Mouse (Mus musculus): ENCODE data around the gene Cog8. TPM values are rescaled to one million over a fixed set of nuclear protein-coding genes. Genes with fewer than 3 reads are reported as not detected.
"Not testable (repeated sequence)": the region's sequence is repeated elsewhere in the genome, so short reads cannot be mapped to it uniquely, and the experiment has no call there.

The Cog8 gene
- total RNA-seq, 2 experiments from 2014 or later, result 24.9 to 27.8 TPM

DNA sequence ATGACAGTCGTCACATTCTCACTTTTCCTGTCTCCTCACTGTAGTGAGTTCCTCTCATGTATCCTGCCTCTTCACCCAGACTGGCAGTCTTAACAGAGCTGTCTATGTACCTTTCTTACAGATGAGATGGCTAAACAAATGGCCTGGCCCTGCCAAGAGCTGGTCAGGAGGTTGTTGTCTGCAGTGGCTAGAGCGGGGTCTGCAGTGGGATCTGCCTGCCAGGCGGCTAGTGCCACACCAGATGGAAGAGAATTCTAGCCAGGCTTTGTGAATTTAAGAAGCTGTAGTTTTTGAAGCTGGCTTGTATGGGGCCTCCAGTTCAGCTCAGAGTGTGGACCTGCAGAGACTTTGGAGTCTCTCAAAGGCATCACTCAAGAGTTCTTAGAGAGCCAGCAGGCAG lies 20.8 kb downstream of the Cog8 start:
- intact Hi-C loops (cut with DNase I), result no loop called here
- TF ChIP-seq CTCF (IDR thresholded peaks at IDR 0.05), result no peak
- Histone ChIP-seq H3K27ac (no peak overlapping the region), H3K4me3 (no peak overlapping the region)
- DNase-seq (ENCODE audit: extremely low spot score in 1 of 2, low spot score in 2 of 2), result no peak

DNA sequence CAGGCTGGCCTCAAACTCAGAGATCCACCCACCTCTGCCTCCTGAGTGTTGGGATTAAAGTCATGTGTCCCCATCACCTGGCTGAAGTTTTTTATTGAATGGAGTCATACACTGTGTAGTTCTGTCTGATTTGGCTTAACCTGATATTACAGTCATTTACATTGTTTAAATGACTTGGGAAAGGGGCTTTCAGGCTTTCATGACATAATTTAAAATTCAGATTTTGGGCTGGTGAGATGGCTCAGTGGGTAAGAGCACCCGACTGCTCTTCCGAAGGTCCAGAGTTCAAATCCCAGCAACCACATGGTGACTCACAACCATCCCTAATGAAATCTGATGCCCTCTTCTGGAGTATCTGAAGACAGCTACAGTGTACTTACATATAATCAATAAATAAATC lies 22.9 kb downstream of the Cog8 start:
- H3K4me3 ChIP-seq; intact Hi-C loops (cut with DNase I); H3K27ac ChIP-seq; DNase-seq (ENCODE audit: extremely low spot score in 1 of 2, low spot score in 2 of 2): not testable (repeated sequence)

DNA sequence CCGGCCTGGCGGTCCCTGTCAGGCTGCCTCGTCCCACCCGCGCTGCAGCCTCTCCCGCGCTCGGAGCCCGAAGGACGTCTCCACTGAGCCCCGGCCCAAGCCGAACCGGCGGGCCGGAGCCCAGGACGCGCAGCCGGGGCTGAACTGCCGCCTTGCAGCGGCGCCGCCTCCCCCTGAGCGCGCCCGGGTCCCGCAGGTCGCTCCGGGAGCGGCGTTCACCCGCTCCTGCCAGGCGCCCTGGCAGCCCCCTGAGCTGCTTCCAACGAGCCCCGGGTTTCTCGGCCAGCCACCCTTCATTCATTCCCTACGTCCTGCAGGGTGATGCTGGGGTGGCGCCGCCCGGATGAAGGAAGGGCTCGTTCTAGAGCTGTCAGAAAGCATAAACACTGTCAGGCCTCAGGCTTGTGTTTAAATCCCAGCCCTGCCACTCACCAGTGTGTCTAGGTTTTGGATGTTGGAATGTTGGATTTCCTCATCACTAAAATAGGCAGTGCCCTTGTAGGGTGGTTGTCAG lies 24.9 kb downstream of the Cog8 start:
- peak overlapping the region; percentile 94 for H3K4me3 ChIP-seq
- TF ChIP-seq CTCF (IDR thresholded peaks at IDR 0.05), result no peak
- H3K27ac ChIP-seq, result peak overlapping the region; percentile 79
- DNase-seq (ENCODE audit: extremely low spot score in 1 of 2, low spot score in 2 of 2), result no peak
- intact Hi-C loops (cut with DNase I), result no loop called here

DNA sequence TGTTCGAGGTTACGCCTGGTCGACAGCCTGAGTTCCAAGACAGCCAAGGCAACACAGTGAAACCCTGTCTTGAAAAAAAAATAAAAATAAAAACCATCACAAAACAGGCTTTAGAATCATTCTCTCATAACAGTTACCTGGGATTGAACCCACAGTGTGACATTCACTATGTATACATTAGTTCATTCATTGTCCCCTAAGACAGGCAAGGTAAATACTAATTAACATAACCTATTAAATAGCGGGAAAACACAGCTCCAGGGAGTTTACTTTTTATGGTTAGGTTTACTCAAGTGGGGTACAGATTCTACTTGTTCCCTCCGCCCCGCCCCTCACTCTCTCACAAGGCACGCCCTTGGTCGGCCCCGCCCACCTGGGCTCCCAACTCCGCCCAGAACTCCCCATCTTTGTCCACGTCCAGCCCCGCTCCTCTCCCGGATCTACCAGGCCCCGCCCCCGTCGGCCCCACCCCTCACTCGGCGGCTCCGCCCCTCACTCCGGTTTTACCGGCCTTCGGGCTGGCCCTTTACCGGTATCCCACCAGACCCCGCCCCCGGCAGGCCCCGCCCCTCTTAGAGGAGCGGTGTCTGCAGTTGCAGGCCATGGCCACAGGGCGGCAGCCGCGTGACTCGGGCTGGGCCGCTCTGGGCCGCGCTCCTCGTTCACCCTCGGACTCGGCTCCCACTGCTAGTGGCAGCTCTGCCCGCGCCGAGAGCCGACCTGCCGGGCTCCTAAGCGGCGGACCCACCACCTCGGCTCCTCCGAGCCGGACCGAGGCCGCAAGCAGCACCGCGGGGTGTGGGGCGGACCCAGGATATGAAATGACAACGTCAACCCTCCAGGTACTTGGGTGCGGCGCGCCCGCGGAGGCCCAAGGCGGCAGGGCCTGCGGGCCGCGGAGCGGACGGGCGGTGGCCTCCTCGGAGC lies 25.6 kb downstream of the Cog8 start, which contains the start of gene Vps4a:
Gene Vps4a (plus strand): TSS at position 573 of the 927 bp plus-strand sequence.
- peak; percentile 97 for TF ChIP-seq CTCF (IDR thresholded peaks at IDR 0.05)
- H3K27ac ChIP-seq, result peak within 1 kb of the TSS; percentile 79
- peak within 1 kb of the TSS; percentile 94 for H3K4me3 ChIP-seq
- peak; percentile 95 to 98 for DNase-seq (ENCODE audit: extremely low spot score in 1 of 2, low spot score in 2 of 2)
- intact Hi-C loops (cut with DNase I), result no loop called here

DNA sequence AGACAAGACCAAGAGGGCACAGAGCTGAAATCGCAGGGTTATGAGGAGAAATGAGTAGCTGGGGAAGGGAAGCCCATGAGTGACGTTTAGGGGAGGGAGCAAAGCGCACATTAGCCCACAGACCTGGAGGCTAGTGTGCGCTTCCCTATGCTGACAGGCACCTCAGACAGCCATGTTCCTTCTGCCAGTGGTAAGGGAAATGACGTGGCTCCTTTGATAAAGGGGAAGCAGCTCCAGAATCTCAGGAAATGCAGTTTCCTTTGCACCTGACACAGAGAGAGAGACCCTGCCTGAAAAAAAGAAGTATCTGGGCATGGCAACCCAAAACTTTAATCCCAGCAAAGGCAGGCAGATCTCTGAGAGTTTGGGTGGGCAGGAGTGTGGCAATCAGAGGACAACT lies 26.4 kb downstream of the Cog8 start:
- Histone ChIP-seq H3K27ac (no peak overlapping the region), H3K4me3 (no peak overlapping the region)
- intact Hi-C loops (cut with DNase I), result no loop called here
- DNase-seq (ENCODE audit: extremely low spot score in 1 of 2, low spot score in 2 of 2), result no peak
- no peak for TF ChIP-seq CTCF (IDR thresholded peaks at IDR 0.05)

DNA sequence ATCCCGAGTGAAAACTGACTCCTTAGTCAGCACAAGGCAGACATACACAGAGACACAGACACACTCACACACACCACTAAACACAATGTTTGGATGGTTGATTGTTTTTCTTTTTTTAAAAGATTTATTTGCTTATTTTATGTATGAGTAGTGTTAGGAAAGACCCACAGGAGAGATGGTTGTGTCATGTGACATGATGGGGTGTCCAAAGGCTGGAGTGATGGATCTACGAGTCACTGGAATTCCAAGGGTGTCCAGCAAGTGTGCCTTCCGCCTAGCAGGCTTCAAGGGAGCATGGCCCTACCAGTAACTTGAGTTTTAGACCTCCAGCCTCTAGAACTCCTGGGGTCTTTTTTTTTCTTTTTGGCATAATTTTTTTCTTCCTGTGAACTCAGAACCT lies 27.2 kb downstream of the Cog8 start:
- no peak overlapping the region for H3K4me3 ChIP-seq
- intact Hi-C loops (cut with DNase I), result no loop called here
- no peak overlapping the region for H3K27ac ChIP-seq
- no peak for DNase-seq (ENCODE audit: extremely low spot score in 1 of 2, low spot score in 2 of 2)
- TF ChIP-seq CTCF (IDR thresholded peaks at IDR 0.05), result no peak

DNA sequence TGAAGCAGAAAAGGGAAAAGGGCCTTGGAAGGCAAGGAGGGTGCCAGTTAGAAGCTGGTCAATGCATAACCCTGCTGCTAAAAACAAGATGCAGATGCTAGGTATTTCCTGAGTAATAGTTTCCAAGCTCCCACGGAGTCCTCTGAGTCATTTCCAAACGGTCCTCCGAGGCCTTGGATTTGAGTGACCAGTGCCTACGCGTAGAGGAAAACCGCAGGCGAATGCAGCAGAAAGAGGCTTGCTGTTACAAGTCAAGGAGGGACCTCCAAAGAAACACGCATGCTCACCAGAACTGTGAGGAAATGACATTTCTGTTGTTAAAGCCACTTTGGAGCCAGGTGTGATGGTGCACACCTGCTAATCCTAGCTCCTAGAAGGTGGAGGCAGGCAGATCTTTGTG lies 33.0 kb downstream of the Cog8 start:
- TF ChIP-seq CTCF (IDR thresholded peaks at IDR 0.05), result no peak
- DNase-seq (ENCODE audit: extremely low spot score in 1 of 2, low spot score in 2 of 2), result no peak
- Histone ChIP-seq H3K4me3 (no peak overlapping the region), H3K27ac (no peak overlapping the region)
- intact Hi-C loops (cut with DNase I), result no loop called here

DNA sequence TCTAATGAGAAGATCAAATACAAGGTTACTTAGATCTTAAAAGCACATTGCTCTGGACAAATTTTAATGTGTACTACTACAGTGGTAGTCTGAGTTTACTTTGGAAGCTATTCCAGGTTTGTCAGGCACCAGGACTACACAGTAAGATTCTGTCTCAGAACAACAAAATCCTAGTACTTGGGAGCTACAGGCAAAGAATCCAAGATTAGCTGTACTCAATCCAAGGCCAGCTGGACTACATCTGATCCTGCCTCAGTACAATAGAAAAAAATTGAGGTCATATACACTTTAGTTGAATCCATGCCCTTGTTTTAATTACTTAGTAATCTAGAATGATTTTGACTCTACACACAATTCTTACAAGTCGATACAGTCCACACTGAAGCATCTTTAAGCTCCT lies 41.6 kb downstream of the Cog8 start:
- intact Hi-C loops (cut with DNase I), result no loop called here
- H3K4me3 ChIP-seq, result no peak overlapping the region
- no peak for TF ChIP-seq CTCF (IDR thresholded peaks at IDR 0.05)
- no peak for DNase-seq (ENCODE audit: extremely low spot score in 1 of 2, low spot score in 2 of 2)
- H3K27ac ChIP-seq, result no peak overlapping the region

DNA sequence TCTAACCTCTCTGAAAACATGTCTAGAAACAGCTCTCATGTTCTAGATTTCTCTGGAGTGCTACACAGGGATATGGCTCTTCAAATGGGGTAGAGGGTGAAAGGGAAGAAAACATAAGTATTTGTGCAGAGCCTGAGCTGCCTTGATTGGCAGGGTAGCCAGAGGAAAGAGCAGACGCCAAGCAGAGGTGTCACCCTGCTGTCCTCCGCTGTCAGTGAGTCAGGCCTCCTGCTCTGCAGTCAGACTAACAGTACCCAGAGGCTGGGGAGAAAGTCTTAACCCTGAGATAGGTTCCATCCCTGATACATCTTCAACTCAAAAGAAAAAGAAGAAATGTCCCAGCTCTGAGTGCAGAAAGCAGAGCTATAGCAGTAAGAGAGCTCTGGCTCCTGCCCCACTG lies 43.8 kb downstream of the Cog8 start:
- DNase-seq (ENCODE audit: extremely low spot score in 1 of 2, low spot score in 2 of 2), result no peak
- H3K4me3 ChIP-seq, result no peak overlapping the region
- intact Hi-C loops (cut with DNase I), result no loop called here
- no peak overlapping the region for H3K27ac ChIP-seq
- TF ChIP-seq CTCF (IDR thresholded peaks at IDR 0.05), result no peak

DNA sequence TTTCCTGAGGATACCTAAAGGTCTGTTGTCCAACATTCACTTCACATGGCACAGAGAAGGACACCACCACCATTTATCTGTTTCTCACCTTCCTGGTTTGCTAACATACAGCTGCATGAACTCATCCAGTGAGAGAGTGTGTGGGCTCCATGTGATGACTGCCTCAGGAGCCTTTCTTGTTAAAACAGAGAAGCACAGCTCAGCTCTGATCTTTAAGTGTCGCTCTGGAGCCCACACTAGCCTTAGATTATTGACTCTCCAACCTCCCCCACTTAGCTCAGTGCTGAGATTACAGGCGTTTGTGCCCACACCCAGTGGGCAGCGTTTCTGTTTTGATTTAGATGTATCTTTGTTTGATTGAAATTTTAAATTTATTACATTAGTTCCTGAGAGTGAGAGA lies 48.7 kb downstream of the Cog8 start:
- intact Hi-C loops (cut with DNase I), result no loop called here
- peak in 1 of 2 experiments; percentile 23 for DNase-seq (ENCODE audit: extremely low spot score in 1 of 2, low spot score in 2 of 2)
- H3K27ac ChIP-seq, result peak overlapping the region; percentile 55; the same call in 1 of the 2 replicates

DNA sequence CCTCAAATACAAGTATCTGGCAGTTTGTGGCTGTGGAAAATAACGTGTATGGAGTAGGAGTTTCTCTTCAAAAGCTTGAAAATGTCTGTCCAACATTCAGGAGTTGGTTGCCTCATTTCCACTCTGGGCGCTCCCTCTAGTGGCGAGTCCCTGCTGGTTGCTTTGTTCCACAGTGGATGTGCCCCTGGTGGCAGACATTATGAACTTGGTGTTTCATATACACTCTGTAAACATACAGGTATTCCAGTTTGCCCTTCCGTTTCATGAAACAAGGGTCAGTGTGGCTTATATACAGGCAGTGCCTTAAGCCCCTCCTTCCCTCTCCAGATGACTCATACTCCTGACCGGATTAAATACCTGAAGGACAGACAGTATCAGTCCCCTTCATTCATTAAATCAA lies 54.0 kb downstream of the Cog8 start:
- intact Hi-C loops (cut with DNase I), result loop anchor here (2.0 to 5.0 kb wide), 4 partner anchors 66 to 305 kb away; no protein-coding TSS in a partner anchor
- Histone ChIP-seq H3K27ac (no peak overlapping the region), H3K4me3 (no peak overlapping the region)
- peak; percentile 100 for TF ChIP-seq CTCF (IDR thresholded peaks at IDR 0.05)
- DNase-seq (ENCODE audit: extremely low spot score in 1 of 2, low spot score in 2 of 2), result peak; percentile 85 to 88

More for the DNA sequence above, 48.7 kb downstream of the Cog8 start:
- no peak for TF ChIP-seq CTCF (IDR thresholded peaks at IDR 0.05)
- H3K4me3 ChIP-seq, result no peak overlapping the region

DNA sequence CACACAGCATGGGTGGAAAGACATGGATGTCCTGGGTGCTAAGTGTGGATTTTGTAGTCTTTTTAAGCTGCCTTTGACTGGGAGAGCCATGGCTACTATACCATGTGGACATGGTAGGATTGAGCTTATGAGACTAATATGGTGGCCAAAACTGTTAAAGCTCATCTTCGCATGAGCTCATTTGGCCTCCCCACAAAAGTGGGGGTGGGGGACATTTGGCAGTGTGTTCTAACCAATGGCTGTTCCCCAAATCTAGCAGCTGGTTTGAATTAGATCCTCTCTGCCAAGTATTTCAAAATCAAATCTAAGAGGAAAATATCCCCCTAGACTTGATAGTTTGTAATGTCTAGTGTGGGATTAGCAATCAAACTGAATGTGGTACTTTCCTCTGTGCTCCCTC lies 57.4 kb downstream of the Cog8 start:
- TF ChIP-seq CTCF (IDR thresholded peaks at IDR 0.05), result no peak
- intact Hi-C loops (cut with DNase I), result no loop called here
- no peak overlapping the region for H3K4me3 ChIP-seq
- H3K27ac ChIP-seq, result no peak overlapping the region
- DNase-seq (ENCODE audit: extremely low spot score in 1 of 2, low spot score in 2 of 2), result no peak

Data from left cerebral cortex, adult 2 months (tissue).